9 mouse cellular contexts compared by ENCODE assay signal in the genomic region with DNA sequence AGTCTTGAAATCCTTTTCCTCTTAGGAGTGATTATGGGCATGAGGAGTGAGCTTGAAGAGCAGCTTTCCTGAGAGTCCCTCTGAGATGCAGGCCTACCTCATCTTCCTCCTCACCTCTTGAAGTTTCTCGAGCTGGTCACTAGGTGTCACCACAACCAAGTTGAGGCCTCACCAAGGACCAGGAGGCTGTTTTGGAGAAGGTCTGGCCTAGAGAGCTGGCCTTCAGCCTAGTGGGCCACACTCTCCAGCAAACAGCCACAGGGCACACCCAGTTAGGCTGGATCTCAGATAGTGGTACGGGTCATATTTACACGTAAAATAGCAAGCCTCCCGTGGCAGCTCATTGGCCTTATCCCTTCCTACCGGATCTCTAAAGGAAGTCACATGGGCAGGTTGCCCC.
DNase-seq lines count a peak whose midpoint lies in the region; ATAC-seq and TF ChIP-seq lines count a peak whose summit lies in the region.
"Had no signal": no experiment of that assay in that cellular context is flagged by ENCODE, and none has a peak within 500 bp of the region (broad histone marks: within the 10 kb centered on the region; RNA-seq: fewer than 3 reads in every experiment).

No protein-coding gene starts in this region.

- no peak overlapping the region for H3K4me2 ChIP-seq in heart, embryonic 11.5 days
- H3K4me2 ChIP-seq in hindbrain, embryonic 12.5 days (replicated peaks), result no peak overlapping the region
- no peak overlapping the region for H3K4me2 ChIP-seq in midbrain, postnatal 0 days (ENCODE audit: low read depth, low read length, poor library complexity, severe bottlenecking)
- H3K4me2 ChIP-seq: heart, embryonic 13.5 days had no signal

- H3K79me2 ChIP-seq in heart, adult 2 months (replicated peaks; ENCODE audit: control insufficient read depth, insufficient read depth, low read length), result no peaks in the 10 kb centered on the region

- peak; percentile 86 for TF ChIP-seq CTCF in heart, adult 2 months (IDR thresholded peaks at IDR 0.05)
- peak; percentile 35; the same call in 1 of the 2 replicates for TF ChIP-seq CTCF in bone marrow, adult 2 months (IDR thresholded peaks at IDR 0.05; ENCODE audit: control insufficient read depth, insufficient read depth, low read length)
- peak; percentile 81; the same call in 1 of the 2 replicates for TF ChIP-seq CTCF in embryonic fibroblast, embryonic 13.5 days (IDR thresholded peaks at IDR 0.05; ENCODE audit: borderline replicate concordance, insufficient read depth, low read length)
- TF ChIP-seq CTCF in midbrain, postnatal 0 days (IDR thresholded peaks at IDR 0.05), result peak; percentile 83

- WGBS in heart, adult 2 months, result 21% methylated on average over 5 of the region's 5 CpGs
- WGBS in heart, embryonic 11.5 days (ENCODE audit: insufficient replicate concordance), result 51% methylated on average over 5 of the region's 5 CpGs
- 51% methylated on average over 5 of the region's 5 CpGs for WGBS in bone marrow, adult 2 months
- 63% methylated on average over 5 of the region's 5 CpGs for WGBS in hindbrain, embryonic 12.5 days
- WGBS in midbrain, postnatal 0 days, result 61% methylated on average over 5 of the region's 5 CpGs

- no peak for ATAC-seq in heart, embryonic 11.5 days (replicated peaks; ENCODE audit: insufficient number of reproducible peaks, low FRiP score, low TSS enrichment)
- ATAC-seq in hindbrain, embryonic 12.5 days (ENCODE audit: low FRiP score), result 0 out of 2 replicates have a peak, but pooled peaks have one; percentile 15
- no peak for ATAC-seq in midbrain, postnatal 0 days (ENCODE audit: low FRiP score)

- H3K9ac ChIP-seq in heart, adult 2 months (ENCODE audit: low read depth, low read length), result no peak overlapping the region
- no peak overlapping the region for H3K9ac ChIP-seq in heart, embryonic 11.5 days (ENCODE audit: low read depth, low read length)
- no peak overlapping the region for H3K9ac ChIP-seq in hindbrain, embryonic 12.5 days
- no peak overlapping the region for H3K9ac ChIP-seq in midbrain, postnatal 0 days (replicated peaks; ENCODE audit: low read length, poor library complexity, severe bottlenecking)
- H3K9ac ChIP-seq: heart, embryonic 13.5 days had no signal

- peak; percentile 87; the same call in 1 of the 2 replicates for TF ChIP-seq EP300 in heart, adult 2 months (IDR thresholded peaks at IDR 0.05; ENCODE audit: insufficient read depth, low read depth, low read length)

- DNase-seq in heart, adult 2 months, result peak; percentile 68 to 77
- DNase-seq in left cerebral cortex, postnatal 10 days (ENCODE audit: extremely low spot score in 1 of 2, low spot score in 2 of 2), result peak; percentile 21 to 59
- peak; percentile 76 for DNase-seq in midbrain, postnatal 0 days (ENCODE audit: low spot score)
- peak; percentile 19 for DNase-seq in yolk sac, embryonic 10.5 days (ENCODE audit: low spot score)

- H3K9me3 ChIP-seq in heart, embryonic 11.5 days (replicated peaks; ENCODE audit: control insufficient read depth, low read length), result no peaks in the 10 kb centered on the region
- H3K9me3 ChIP-seq in hindbrain, embryonic 12.5 days (replicated peaks), result no peaks in the 10 kb centered on the region
- H3K9me3 ChIP-seq in midbrain, postnatal 0 days (ENCODE audit: low read length), result no peaks in the 10 kb centered on the region
- H3K9me3 ChIP-seq: heart, embryonic 13.5 days had no signal

- H3K4me1 ChIP-seq in heart, adult 2 months (ENCODE audit: control insufficient read depth, insufficient read depth, low read length), result no peaks in the 10 kb centered on the region; the same call in 1 of the 2 replicates
- no peaks in the 10 kb centered on the region for H3K4me1 ChIP-seq in heart, embryonic 11.5 days (ENCODE audit: control insufficient read depth, insufficient read depth, low read length)
- no peaks in the 10 kb centered on the region for H3K4me1 ChIP-seq in bone marrow, adult 2 months (ENCODE audit: control insufficient read depth, insufficient read depth, low read length)
- no peaks in the 10 kb centered on the region for H3K4me1 ChIP-seq in embryonic fibroblast, embryonic 13.5 days (ENCODE audit: control insufficient read depth, insufficient read depth, low read length)
- peaks cover 34% of the 10 kb centered on the region for H3K4me1 ChIP-seq in hindbrain, embryonic 12.5 days
- no peaks in the 10 kb centered on the region for H3K4me1 ChIP-seq in midbrain, postnatal 0 days (ENCODE audit: insufficient read depth, low read length)

- no peaks in the 10 kb centered on the region for H3K36me3 ChIP-seq in heart, adult 2 months (ENCODE audit: control insufficient read depth, insufficient read depth, low read length)
- H3K36me3 ChIP-seq in heart, embryonic 11.5 days (ENCODE audit: control insufficient read depth, insufficient read depth, low read length), result no peaks in the 10 kb centered on the region
- H3K36me3 ChIP-seq in hindbrain, embryonic 12.5 days, result no peaks in the 10 kb centered on the region
- no peaks in the 10 kb centered on the region for H3K36me3 ChIP-seq in midbrain, postnatal 0 days (ENCODE audit: insufficient read depth, low read length)
- H3K36me3 ChIP-seq: heart, embryonic 13.5 days had no signal

- H3K4me3 ChIP-seq in heart, adult 2 months, result no peak overlapping the region
- no peak overlapping the region for H3K4me3 ChIP-seq in heart, embryonic 11.5 days (ENCODE audit: low read depth, low read length)
- no peak overlapping the region for H3K4me3 ChIP-seq in bone marrow, adult 2 months (replicated peaks; ENCODE audit: control insufficient read depth, low read depth, low read length)
- H3K4me3 ChIP-seq in embryonic fibroblast, embryonic 13.5 days (ENCODE audit: insufficient read depth, low read length), result no peak overlapping the region
- H3K4me3 ChIP-seq in hindbrain, embryonic 12.5 days, result no peak overlapping the region
- no peak overlapping the region for H3K4me3 ChIP-seq in midbrain, postnatal 0 days (ENCODE audit: low read depth, low read length)
- H3K4me3 ChIP-seq: heart, embryonic 13.5 days had no signal

- no peak overlapping the region for H3K27ac ChIP-seq in heart, adult 2 months
- H3K27ac ChIP-seq in heart, embryonic 11.5 days (ENCODE audit: low read depth, low read length), result no peak overlapping the region
- no peak overlapping the region for H3K27ac ChIP-seq in bone marrow, adult 2 months (ENCODE audit: control insufficient read depth, insufficient read depth, low read depth, low read length, poor library complexity)
- no peak overlapping the region for H3K27ac ChIP-seq in embryonic fibroblast, embryonic 13.5 days (ENCODE audit: insufficient read depth, low read length)
- H3K27ac ChIP-seq in hindbrain, embryonic 12.5 days, result no peak overlapping the region
- no peak overlapping the region for H3K27ac ChIP-seq in midbrain, postnatal 0 days (ENCODE audit: low read depth, low read length)
- H3K27ac ChIP-seq: heart, embryonic 13.5 days had no signal

- H3K27me3 ChIP-seq in heart, adult 2 months (ENCODE audit: control insufficient read depth, insufficient read depth, low read length), result no peaks in the 10 kb centered on the region
- H3K27me3 ChIP-seq in heart, embryonic 11.5 days (ENCODE audit: control insufficient read depth, insufficient read depth, low read length), result no peaks in the 10 kb centered on the region; the same call in 1 of the 2 replicates
- no peaks in the 10 kb centered on the region for H3K27me3 ChIP-seq in hindbrain, embryonic 12.5 days
- no peaks in the 10 kb centered on the region for H3K27me3 ChIP-seq in midbrain, postnatal 0 days (ENCODE audit: insufficient read depth, low read length)

- TF ChIP-seq POLR2A in heart, adult 2 months (IDR thresholded peaks at IDR 0.05; ENCODE audit: insufficient read depth, low read depth, low read length), result no peak
- no peak for TF ChIP-seq POLR2A in bone marrow, adult 2 months (IDR thresholded peaks at IDR 0.05; ENCODE audit: borderline replicate concordance, control insufficient read depth, low read depth, low read length)
- TF ChIP-seq POLR2A in embryonic fibroblast, embryonic 13.5 days (IDR thresholded peaks at IDR 0.05; ENCODE audit: low read depth, low read length), result no peak

- intact Hi-C loops in heart, adult 2 months (cut with DNase I), result loop anchor here (1.0 to 10.0 kb wide), 3 partner anchors 63 to 390 kb away; no protein-coding TSS in a partner anchor
- intact Hi-C loops in left cerebral cortex, postnatal 10 days (cut with DNase I), result loop anchor here (5.0 kb wide), 2 partner anchors 63 to 93 kb away; partner anchors contain the start of gene Scube1

Comparison
In these comparisons a context has a peak if more than half of its experiments do, and no peak if none do; other contexts are left out.
1. DNase-seq: peak in every context shown above with its lines; median percentile 76 in midbrain, postnatal 0 days; 72 in heart, adult 2 months; 40 in left cerebral cortex, postnatal 10 days; 19 in yolk sac, embryonic 10.5 days.
2. CTCF ChIP-seq: peak in every context shown above with its lines; median percentile 86 in heart, adult 2 months; 83 in midbrain, postnatal 0 days; 81 in embryonic fibroblast, embryonic 13.5 days; 35 in bone marrow, adult 2 months.